ENCODE assay signal across 14 mouse cellular contexts in the genomic region with DNA sequence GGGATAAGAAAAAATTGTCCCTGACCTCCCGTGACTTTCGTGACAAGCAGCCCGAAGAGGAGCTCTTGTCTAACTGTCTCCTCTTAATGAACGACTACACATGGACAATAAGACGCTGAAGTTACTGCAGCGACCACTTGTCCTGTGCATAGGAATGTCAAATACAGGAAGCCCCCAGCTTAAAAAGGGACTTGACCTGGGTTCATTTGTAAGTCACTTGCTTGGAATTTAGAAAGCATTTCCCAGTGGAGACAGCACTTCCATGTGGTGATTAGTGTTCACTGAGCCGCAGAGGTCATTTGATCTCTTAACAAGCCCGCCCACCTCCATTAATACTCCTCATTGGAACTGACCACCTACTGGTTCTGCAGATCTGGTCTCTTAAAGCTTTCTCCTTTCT.
DNase-seq lines count a peak whose midpoint lies in the region; ATAC-seq and TF ChIP-seq lines count a peak whose summit lies in the region.
"Had no signal": no experiment of that assay in that cellular context is flagged by ENCODE, and none has a peak within 500 bp of the region (broad histone marks: within the 10 kb centered on the region; RNA-seq: fewer than 3 reads in every experiment).

No protein-coding gene starts in this region.

- ATAC-seq in heart, embryonic 14.5 days (ENCODE audit: insufficient number of reproducible peaks, insufficient read depth, low FRiP score, low read depth) = no peak
- ATAC-seq in neural tube, embryonic 15.5 days (ENCODE audit: low FRiP score) = no peak
- ATAC-seq in kidney, postnatal 0 days (replicated peaks; ENCODE audit: low FRiP score, low read depth) = no peak; the same call in 1 of the 2 replicates
- no peak for ATAC-seq in forebrain, embryonic 11.5 days (replicated peaks; ENCODE audit: low FRiP score)

- no peak overlapping the region; the same call in 1 of the 2 replicates for H3K9ac ChIP-seq in heart, embryonic 14.5 days (ENCODE audit: low read length)
- H3K9ac ChIP-seq in neural tube, embryonic 15.5 days (replicated peaks) = no peak overlapping the region
- H3K9ac ChIP-seq in kidney, postnatal 0 days (ENCODE audit: low read depth, low read length) = no peak overlapping the region
- no peak overlapping the region for H3K9ac ChIP-seq in forebrain, embryonic 11.5 days (ENCODE audit: low read length)

- 13% methylated on average over 8 of the region's 8 CpGs for WGBS in heart, embryonic 14.5 days
- 12% methylated on average over 8 of the region's 8 CpGs for WGBS in neural tube, embryonic 15.5 days
- WGBS in kidney, postnatal 0 days = 12% methylated on average over 8 of the region's 8 CpGs
- WGBS in forebrain, embryonic 11.5 days = 5% methylated on average over 8 of the region's 8 CpGs

- peaks cover 17 to 35% of the 10 kb centered on the region in 2 experiments for H3K4me1 ChIP-seq in heart, embryonic 14.5 days (ENCODE audit: control insufficient read depth in 2 of 2, insufficient read depth in 2 of 2, low read length in 2 of 2)
- 0 out of 2 replicates have a peak, but pooled peaks cover 5% of the 10 kb centered on the region for H3K4me1 ChIP-seq in neural tube, embryonic 15.5 days
- H3K4me1 ChIP-seq in kidney, postnatal 0 days (replicated peaks; ENCODE audit: insufficient read depth, low read length) = peaks cover 18% of the 10 kb centered on the region
- H3K4me1 ChIP-seq in forebrain, embryonic 11.5 days (replicated peaks; ENCODE audit: control insufficient read depth, insufficient read depth, low read length) = 0 out of 2 replicates have a peak, but pooled peaks cover 2% of the 10 kb centered on the region

- DNase-seq in heart, postnatal 4 days = no peak
- DNase-seq in neural tube, embryonic 10.5 days (ENCODE audit: extremely low spot score, low spot score) = peak; percentile 31
- peak; percentile 87 for DNase-seq in kidney, postnatal 0 days (ENCODE audit: low spot score)
- DNase-seq in forebrain, embryonic 11.5 days (ENCODE audit: low spot score) = no peak
- DNase-seq in urinary bladder, postnatal 36 days (ENCODE audit: low spot score in 2 of 2) = no peak
- no peak for DNase-seq in urinary bladder, postnatal 25 days (ENCODE audit: low spot score)
- DNase-seq: adrenal gland, postnatal 10 days; gastrocnemius, postnatal 25 days; lung, adult 18-20 months; midbrain, embryonic 14.5 days had no signal

- H3K4me2 ChIP-seq in heart, embryonic 14.5 days (ENCODE audit: low read length) = peak overlapping the region; percentile 27
- no peak overlapping the region for H3K4me2 ChIP-seq in neural tube, embryonic 15.5 days
- peak overlapping the region; percentile 30; the same call in 1 of the 2 replicates for H3K4me2 ChIP-seq in kidney, postnatal 0 days (ENCODE audit: low read length)
- H3K4me2 ChIP-seq in forebrain, embryonic 11.5 days (ENCODE audit: low read depth, low read length, severe bottlenecking) = no peak overlapping the region

- H3K36me3 ChIP-seq in heart, embryonic 14.5 days (ENCODE audit: control insufficient read depth, insufficient read depth, low read length) = peaks cover 6% of the 10 kb centered on the region; the same call in 1 of the 2 replicates
- H3K36me3 ChIP-seq in neural tube, embryonic 15.5 days = no peaks in the 10 kb centered on the region
- H3K36me3 ChIP-seq in kidney, postnatal 0 days (ENCODE audit: insufficient read depth, low read length) = no peaks in the 10 kb centered on the region
- no peaks in the 10 kb centered on the region for H3K36me3 ChIP-seq in forebrain, embryonic 11.5 days (ENCODE audit: control insufficient read depth, insufficient read depth, low read length)
- H3K36me3 ChIP-seq: forebrain, embryonic 10.5 days had no signal

- H3K27ac ChIP-seq in heart, embryonic 14.5 days (replicated peaks in 1 of 2; ENCODE audit: control insufficient read depth in 1 of 2, insufficient read depth in 1 of 2, low read depth in 2 of 2, low read length in 2 of 2) = peak overlapping the region; percentile 56 to 66
- H3K27ac ChIP-seq in neural tube, embryonic 15.5 days (replicated peaks) = no peak overlapping the region
- H3K27ac ChIP-seq in kidney, postnatal 0 days = no peak overlapping the region
- no peak overlapping the region for H3K27ac ChIP-seq in forebrain, embryonic 11.5 days (ENCODE audit: low read depth, low read length)
- H3K27ac ChIP-seq: forebrain, embryonic 10.5 days; layer of hippocampus, adult 2 months had no signal

- H3K9me3 ChIP-seq in heart, embryonic 14.5 days (ENCODE audit: control insufficient read depth, low read length) = no peaks in the 10 kb centered on the region
- H3K9me3 ChIP-seq in neural tube, embryonic 15.5 days (replicated peaks) = no peaks in the 10 kb centered on the region
- no peaks in the 10 kb centered on the region for H3K9me3 ChIP-seq in kidney, postnatal 0 days (replicated peaks; ENCODE audit: low read length)
- no peaks in the 10 kb centered on the region for H3K9me3 ChIP-seq in forebrain, embryonic 11.5 days (ENCODE audit: control insufficient read depth, low read length)
- H3K9me3 ChIP-seq: forebrain, embryonic 10.5 days had no signal

- no peaks in the 10 kb centered on the region for H3K27me3 ChIP-seq in heart, embryonic 14.5 days (ENCODE audit: control insufficient read depth, insufficient read depth, low read length)
- no peaks in the 10 kb centered on the region for H3K27me3 ChIP-seq in neural tube, embryonic 15.5 days (replicated peaks)
- no peaks in the 10 kb centered on the region for H3K27me3 ChIP-seq in kidney, postnatal 0 days (ENCODE audit: insufficient read depth, low read length)
- no peaks in the 10 kb centered on the region for H3K27me3 ChIP-seq in forebrain, embryonic 11.5 days (ENCODE audit: control insufficient read depth, insufficient read depth, low read length)

- no peak overlapping the region for H3K4me3 ChIP-seq in heart, embryonic 14.5 days (ENCODE audit: control insufficient read depth in 1 of 2, insufficient read depth in 1 of 2, low read depth in 1 of 2, low read length in 2 of 2)
- no peak overlapping the region for H3K4me3 ChIP-seq in neural tube, embryonic 15.5 days (replicated peaks)
- H3K4me3 ChIP-seq in kidney, postnatal 0 days (replicated peaks; ENCODE audit: low read depth, low read length) = no peak overlapping the region
- no peak overlapping the region for H3K4me3 ChIP-seq in forebrain, embryonic 11.5 days (ENCODE audit: low read depth, low read length)
- H3K4me3 ChIP-seq: forebrain, embryonic 10.5 days; layer of hippocampus, adult 2 months had no signal

- peak; percentile 15; the same call in 1 of the 2 replicates for TF ChIP-seq CTCF in kidney, postnatal 0 days (IDR thresholded peaks at IDR 0.05; ENCODE audit: low read depth)

Comparison
In these comparisons a context has a peak if more than half of its experiments do, and no peak if none do; other contexts are left out.
1. H3K27ac ChIP-seq: peak in heart, embryonic 14.5 days (2 of 2); none in neural tube, embryonic 15.5 days (single experiment), kidney, postnatal 0 days (single experiment) and forebrain, embryonic 11.5 days (single experiment).
2. H3K4me2 ChIP-seq: peak in heart, embryonic 14.5 days (single experiment) and kidney, postnatal 0 days (single experiment); none in neural tube, embryonic 15.5 days (single experiment) and forebrain, embryonic 11.5 days (single experiment).
3. DNase-seq: peak in neural tube, embryonic 10.5 days (single experiment) and kidney, postnatal 0 days (single experiment); none in heart, postnatal 4 days (single experiment), forebrain, embryonic 11.5 days (single experiment), urinary bladder, postnatal 36 days (0 of 2) and urinary bladder, postnatal 25 days (single experiment).